Mouse (Mus musculus): Measurements from ENCODE around the gene Gm43064. TPM values are rescaled to one million over a fixed set of nuclear protein-coding genes. Genes with fewer than 3 reads are reported as not detected.

The Gm43064 gene
- under 1 TPM; 0.01 to 0.15 TPM for polyA plus RNA-seq (2012; fragmentation: generic; extraction: Trizol)

GRCm38 (mm10) chr3:103808891-103809798 lies at the start of gene Gm43064, which contains the start of the genes Dclre1b and Ap4b1:
Gm43064 (plus strand) TSS chr3:103809573.
Dclre1b (minus strand) TSS chr3:103809444.
Ap4b1 (plus strand) TSS chr3:103809520.

GRCm38 (mm10) chr3:103791230-103792110 lies 17.9 kb upstream of the Gm43064 start, which contains the start of gene Hipk1:
Hipk1 (minus strand) TSS chr3:103791563.

GRCm38 (mm10) chr3:103832426-103832825 lies 23.1 kb downstream of the Gm43064 start, which contains the start of gene Bcl2l15:
Bcl2l15 (plus strand) TSS chr3:103832601.

GRCm38 (mm10) chr3:103858881-103859801 lies 49.8 kb downstream of the Gm43064 start, which contains the start of gene Ptpn22:
Ptpn22 (plus strand) TSS chr3:103859795.

Other genes starting within 250 kb of the Gm43064 start
- gene Syt6, start 234.3 kb upstream of the Gm43064 start, polyA plus RNA-seq (2012; fragmentation: generic; extraction: Trizol), result under 1 TPM in 1 of 2 experiments, not detected in 1; 0.02 TPM
- gene Atg4a-ps, start 163.5 kb upstream of the Gm43064 start, polyA plus RNA-seq (2012; fragmentation: generic; extraction: Trizol), result under 1 TPM in 1 of 2 experiments, not detected in 1; 0.09 TPM
- gene Olfml3, start 71.6 kb upstream of the Gm43064 start, polyA plus RNA-seq (2012; fragmentation: generic; extraction: Trizol), result 10 to 100 TPM in 1 of 2 experiments, 1 to 10 TPM in 1; 4.1 to 29.3 TPM
- not detected for gene Gm10964, start 70.2 kb upstream of the Gm43064 start, polyA plus RNA-seq (2012; fragmentation: generic; extraction: Trizol)
- gene Hipk1, start 18.0 kb upstream of the Gm43064 start, polyA plus RNA-seq (2012; fragmentation: generic; extraction: Trizol), result 1 to 10 TPM in 1 of 2 experiments, under 1 TPM in 1; 0.92 to 8.0 TPM
- 1 to 10 TPM; 2.3 to 3.0 TPM for gene Dclre1b, start 129 bp upstream of the Gm43064 start, polyA plus RNA-seq (2012; fragmentation: generic; extraction: Trizol)
- 10 to 100 TPM in 1 of 2 experiments, 1 to 10 TPM in 1; 1.3 to 10.8 TPM for gene Ap4b1, start 53 bp upstream of the Gm43064 start, polyA plus RNA-seq (2012; fragmentation: generic; extraction: Trizol)
- under 1 TPM; 0.25 to 0.36 TPM for gene Bcl2l15, start 23.0 kb downstream of the Gm43064 start, polyA plus RNA-seq (2012; fragmentation: generic; extraction: Trizol)
- gene Ptpn22, start 50.2 kb downstream of the Gm43064 start, polyA plus RNA-seq (2012; fragmentation: generic; extraction: Trizol), result under 1 TPM; 0.09 to 0.41 TPM
- 1 to 10 TPM in 1 of 2 experiments, under 1 TPM in 1; 0.54 to 1.3 TPM for gene Rsbn1, start 104.5 kb downstream of the Gm43064 start, polyA plus RNA-seq (2012; fragmentation: generic; extraction: Trizol)
- gene Phtf1, start 158.5 kb downstream of the Gm43064 start, polyA plus RNA-seq (2012; fragmentation: generic; extraction: Trizol), result 10 to 100 TPM in 1 of 2 experiments, 1 to 10 TPM in 1; 1.7 to 15.4 TPM

Data from C3H10T1/2 (cell line).